Mouse (Mus musculus) testis, adult 2 months (tissue): ENCODE data around the gene Nme1. TPM values are rescaled to one million over a fixed set of nuclear protein-coding genes. Genes with fewer than 3 reads are reported as not detected.

Source experiments
- H3K27ac ChIP-seq: fragments of 200-500 bp; 2 replicates; pipeline ENCODE4 v1.5.1; 2012; ENCODE audit warnings: low read depth, low read length; ENCODE audit not compliant: control insufficient read depth, insufficient read depth
- H3K27me3 ChIP-seq: fragments of 200-500 bp; 2 replicates; pipeline ENCODE4 v1.6.1; 2012; ENCODE audit warnings: mild to moderate bottlenecking, low read length, moderate library complexity; ENCODE audit not compliant: control insufficient read depth, insufficient read depth
- H3K36me3 ChIP-seq: fragments of 200-500 bp; 2 replicates; pipeline ENCODE4 v1.6.1; 2012; ENCODE audit warnings: mild to moderate bottlenecking, low read length; ENCODE audit not compliant: control insufficient read depth, insufficient read depth
- H3K4me1 ChIP-seq: fragments of 200-500 bp; 2 replicates; pipeline ENCODE4 v1.6.1; 2012; ENCODE audit warnings: low read length; ENCODE audit not compliant: control insufficient read depth, insufficient read depth
- H3K4me3 ChIP-seq: fragments of 200-500 bp; 2 replicates; pipeline ENCODE4 v1.5.1; 2012; ENCODE audit warnings: low read depth, mild to moderate bottlenecking, low read length, moderate library complexity, mixed read lengths; ENCODE audit not compliant: control insufficient read depth
- CTCF ChIP-seq: fragments of 200-500 bp; IDR thresholded peaks from 2 replicates; pipeline ENCODE4 v1.5.1; 2012; ENCODE audit warnings: low read depth, mild to moderate bottlenecking, inconsistent platforms, low read length, moderate library complexity; ENCODE audit not compliant: control insufficient read depth, insufficient read depth, insufficient replicate concordance
- POLR2A ChIP-seq: fragments of 200-500 bp; IDR thresholded peaks from 2 replicates; pipeline ENCODE4 v1.6.1; 2012; ENCODE audit warnings: low read depth, mild to moderate bottlenecking, inconsistent platforms, low read length, moderate library complexity; ENCODE audit not compliant: control insufficient read depth
- polyA plus RNA-seq: library from polyadenylated mRNA; depleted of rRNA; stranded (reverse); fragments of >200 nt; gene quantifications from 2 replicates; pipeline ENCODE4 v1.2.3, GENCODE M21; 2012

Nme1 gene
- polyA plus RNA-seq, 1 experiment = 51.5 TPM

DNA sequence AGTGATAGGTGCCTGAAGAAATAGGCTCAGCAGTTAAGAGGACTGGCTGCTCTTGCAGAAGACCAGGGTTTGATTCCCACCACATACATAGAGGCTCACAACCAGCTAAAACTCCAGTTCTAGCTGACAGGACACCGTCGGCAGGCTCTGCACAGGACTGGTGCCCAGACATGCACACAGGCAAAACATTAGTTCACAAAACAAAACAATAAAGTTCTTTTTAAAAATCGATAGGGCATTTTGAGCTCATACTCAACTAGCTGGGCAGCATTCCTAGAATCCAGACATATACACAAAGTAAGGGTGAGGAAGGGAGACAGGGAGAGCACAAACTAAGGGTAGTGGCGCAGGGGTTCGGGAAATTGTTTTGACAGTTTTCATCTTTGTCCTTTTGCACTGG, 26.2 kb upstream of the Nme1 start:
- peak overlapping the region; percentile 19; the same call in 1 of the 2 replicates for H3K27ac ChIP-seq
- peak overlapping the region; percentile 86 for H3K4me3 ChIP-seq
- no peaks in the 10 kb centered on the region for H3K4me1 ChIP-seq
- no peaks in the 10 kb centered on the region; the same call in 1 of the 2 replicates for H3K36me3 ChIP-seq
- TF ChIP-seq POLR2A = no peak
- no peak for TF ChIP-seq CTCF
- no peaks in the 10 kb centered on the region for H3K27me3 ChIP-seq

DNA sequence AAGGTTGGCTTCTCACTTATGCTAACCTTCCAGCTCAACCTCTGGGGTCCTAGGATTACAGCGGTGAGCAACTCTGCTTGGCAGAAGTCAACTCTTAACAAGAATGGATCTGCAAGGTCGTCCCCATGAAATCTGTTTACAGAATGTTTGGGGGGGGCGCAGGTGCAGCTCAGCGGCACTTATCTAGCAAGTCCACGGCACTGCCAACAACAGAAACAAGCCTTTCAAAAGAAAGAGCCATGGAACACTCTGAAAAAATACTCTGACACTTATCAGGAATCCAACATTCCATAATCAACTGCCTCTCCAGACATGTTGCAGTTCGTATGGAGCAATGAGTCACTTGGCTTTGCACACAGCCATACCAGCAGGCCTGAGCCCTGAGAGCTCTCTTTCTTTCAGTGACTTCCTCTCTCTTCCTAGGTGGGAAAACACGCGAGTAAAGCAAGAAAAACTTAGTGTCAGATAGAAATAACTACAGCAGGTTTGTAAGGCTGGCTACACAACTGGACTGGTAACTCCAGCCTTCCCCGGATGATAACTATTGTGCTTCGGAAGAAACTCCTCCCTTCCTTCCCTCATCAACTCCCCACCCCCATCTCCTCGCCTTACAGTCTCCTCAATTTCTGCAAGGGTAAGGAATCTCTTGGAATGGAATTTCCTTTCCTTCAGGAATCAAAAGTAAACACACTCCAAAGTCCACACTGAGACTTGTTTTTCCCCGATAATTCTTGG, 20.2 kb upstream of the Nme1 start:
- H3K4me1 ChIP-seq = peaks cover 10% of the 10 kb centered on the region
- no peak overlapping the region for H3K4me3 ChIP-seq
- no peaks in the 10 kb centered on the region for H3K27me3 ChIP-seq
- H3K27ac ChIP-seq = peak overlapping the region; percentile 26; the same call in 1 of the 2 replicates
- no peaks in the 10 kb centered on the region for H3K36me3 ChIP-seq
- TF ChIP-seq CTCF = no peak

DNA sequence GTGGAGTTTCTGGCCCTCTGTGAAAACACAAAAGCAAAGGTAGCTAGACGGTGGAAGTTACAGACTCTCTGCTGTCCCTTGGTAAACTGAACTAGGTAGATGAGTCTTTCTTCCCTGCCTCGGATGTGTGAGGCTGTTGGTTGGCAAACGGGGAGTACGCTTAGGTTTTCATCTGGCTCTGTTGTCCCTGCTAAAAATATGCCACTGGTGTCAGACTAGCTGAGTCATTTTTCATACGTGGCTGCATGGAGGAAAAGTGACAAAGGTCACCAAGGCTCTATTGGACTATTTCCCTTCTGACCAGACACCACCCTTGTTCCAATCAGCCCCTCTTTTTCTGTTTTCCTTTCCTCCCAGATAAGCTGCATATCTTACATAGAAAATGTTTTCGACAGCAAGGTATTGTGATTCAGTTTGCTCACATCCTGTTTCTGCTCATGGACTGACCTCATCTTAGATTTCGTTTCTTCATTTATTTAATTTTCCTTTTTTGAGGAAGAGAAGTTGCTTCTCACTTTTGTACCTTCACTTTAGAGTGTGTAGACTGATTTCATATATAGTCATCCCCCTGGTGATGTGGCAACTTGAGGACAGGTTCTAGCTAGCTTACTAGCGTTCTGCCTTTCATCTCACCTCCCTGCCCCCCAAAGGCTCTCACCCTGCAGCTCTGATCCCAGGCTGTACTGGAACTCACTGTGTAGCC, 19.5 kb upstream of the Nme1 start:
- Histone ChIP-seq H3K4me3 (no peak overlapping the region), H3K36me3 (no peaks in the 10 kb centered on the region), H3K27ac (no peak overlapping the region; the same call in 1 of the 2 replicates), H3K4me1 (peaks cover 14% of the 10 kb centered on the region), H3K27me3 (no peaks in the 10 kb centered on the region)
- no peak for TF ChIP-seq POLR2A
- no peak for TF ChIP-seq CTCF

DNA sequence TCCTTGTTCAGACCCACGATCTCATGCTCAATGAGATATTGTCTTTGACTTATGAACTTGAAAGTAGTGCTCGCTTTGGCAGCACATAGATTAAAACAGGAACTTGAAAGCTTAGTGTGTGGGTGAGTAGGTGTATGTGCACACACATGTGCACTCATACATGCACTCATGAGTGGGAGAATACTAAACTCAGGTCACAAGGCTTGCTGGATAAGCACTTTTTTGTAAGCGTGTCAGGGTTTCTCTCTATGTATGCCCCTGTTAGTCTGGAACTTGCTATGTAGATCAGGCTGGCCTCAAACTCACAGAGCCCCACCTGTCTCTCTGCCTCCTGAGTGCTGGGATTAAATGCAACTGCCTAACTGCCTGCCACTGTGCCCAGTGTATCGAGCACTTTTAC, 18.7 kb upstream of the Nme1 start:
- no peaks in the 10 kb centered on the region for H3K36me3 ChIP-seq
- TF ChIP-seq POLR2A = no peak
- no peak for TF ChIP-seq CTCF
- peaks cover 20% of the 10 kb centered on the region for H3K4me1 ChIP-seq
- H3K4me3 ChIP-seq = no peak overlapping the region
- H3K27me3 ChIP-seq = no peaks in the 10 kb centered on the region
- H3K27ac ChIP-seq = no peak overlapping the region

DNA sequence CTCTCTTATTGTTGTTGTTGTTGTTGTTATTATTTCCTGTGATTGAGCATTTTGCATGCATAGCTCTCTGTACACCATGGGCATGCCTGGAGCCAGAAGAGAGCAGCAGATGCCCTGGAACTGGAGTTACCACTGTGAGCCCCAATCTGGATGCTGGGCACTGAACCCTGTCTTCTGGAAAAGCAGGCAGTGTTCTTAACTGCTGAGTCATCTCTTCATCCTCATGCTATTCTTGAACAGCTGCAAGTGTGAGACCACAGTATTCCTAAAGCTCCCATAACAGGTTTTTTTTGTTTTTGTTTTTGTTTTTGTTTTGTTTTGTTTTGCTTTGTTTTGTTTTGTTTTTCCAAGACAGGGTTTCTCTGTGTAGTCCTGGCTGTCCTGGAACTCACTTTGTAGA, 18.0 kb upstream of the Nme1 start:
- Histone ChIP-seq H3K36me3 (no peaks in the 10 kb centered on the region), H3K27ac (no peak overlapping the region), H3K4me1 (peaks cover 22% of the 10 kb centered on the region), H3K27me3 (no peaks in the 10 kb centered on the region), H3K4me3 (no peak overlapping the region)
- TF ChIP-seq POLR2A (no peak), CTCF (no peak)

DNA sequence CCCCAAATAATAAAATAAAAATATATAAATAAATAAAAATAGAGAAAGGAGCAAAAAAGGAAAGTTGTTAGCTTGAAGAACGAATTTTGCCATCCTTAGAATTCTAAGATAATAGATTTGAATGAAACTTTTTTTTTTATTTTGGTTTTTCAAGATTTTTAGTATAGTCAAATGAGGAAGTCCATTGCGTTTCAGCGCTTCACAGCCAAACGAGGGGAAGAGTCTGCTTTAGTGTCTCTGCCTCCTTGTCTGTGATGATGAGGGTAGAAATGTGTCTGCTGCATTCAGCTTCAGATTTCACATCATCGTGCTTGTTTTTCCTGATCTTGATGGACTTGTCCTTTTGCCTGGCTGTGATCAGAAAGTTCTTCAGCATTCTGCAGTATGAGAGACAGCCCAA, 16.9 kb upstream of the Nme1 start:
- Histone ChIP-seq H3K4me3 (no peak overlapping the region), H3K27ac (no peak overlapping the region), H3K36me3 (no peaks in the 10 kb centered on the region), H3K27me3 (no peaks in the 10 kb centered on the region), H3K4me1 (peaks cover 22% of the 10 kb centered on the region)
- TF ChIP-seq POLR2A = no peak
- TF ChIP-seq CTCF = no peak

DNA sequence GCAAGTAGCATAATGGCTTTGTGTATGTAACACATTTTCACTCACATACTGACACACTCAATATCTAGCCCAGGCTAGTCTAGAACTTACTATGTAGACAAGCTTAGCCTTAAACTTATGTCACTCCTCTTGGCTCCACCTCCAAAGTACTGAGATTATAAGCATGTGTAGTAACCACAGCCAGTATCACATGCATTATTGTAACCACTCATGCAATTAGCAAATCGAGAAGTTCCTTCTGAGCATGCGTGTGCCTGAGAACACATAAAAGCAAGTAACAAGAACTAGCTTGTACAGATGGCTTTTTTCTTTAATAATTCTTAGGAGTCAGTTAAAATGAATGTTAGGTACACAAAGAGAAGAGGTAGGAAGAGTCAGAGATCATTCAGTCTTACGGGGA, 16.3 kb upstream of the Nme1 start:
- H3K4me3 ChIP-seq = no peak overlapping the region
- TF ChIP-seq POLR2A (no peak), CTCF (no peak)

More for the DNA sequence above, 16.3 kb upstream of the Nme1 start:
- Histone ChIP-seq H3K27ac (no peak overlapping the region), H3K4me1 (peaks cover 22% of the 10 kb centered on the region), H3K27me3 (no peaks in the 10 kb centered on the region), H3K36me3 (no peaks in the 10 kb centered on the region)
